Mouse (Mus musculus) lung, adult 2 months (tissue): ENCODE results near the gene Olfr1311. TPM values are rescaled to one million over a fixed set of nuclear protein-coding genes. Genes with fewer than 3 reads are reported as not detected.
"Not testable (repeated sequence)": the region's sequence is repeated elsewhere in the genome, so short reads cannot be mapped to it uniquely, and the experiment has no call there.

Source experiments
- DNase-seq: peaks from one replicate; pipeline ENCODE4 v3.0.0; 2022
- H3K4me1 ChIP-seq: fragments of 200-500 bp; 2 replicates; pipeline ENCODE4 v1.6.1; 2011; ENCODE audit warnings: low read length; ENCODE audit not compliant: control insufficient read depth, insufficient read depth
- H3K4me3 ChIP-seq: fragments of 200-500 bp; replicated peaks from 2 replicates; pipeline ENCODE3; 2011; ENCODE audit warnings: low read depth, mild to moderate bottlenecking, control low read depth, low read length; ENCODE audit errors: extremely low read depth
- CTCF ChIP-seq: fragments of 200-500 bp; IDR thresholded peaks from 2 replicates; pipeline ENCODE4 v1.5.1; 2011; ENCODE audit warnings: mild to moderate bottlenecking, low read length, control low read depth; ENCODE audit not compliant: insufficient read depth
- POLR2A ChIP-seq: fragments of 200-500 bp; IDR thresholded peaks from 2 replicates; pipeline ENCODE4 v1.6.1; 2011; ENCODE audit warnings: low read depth, mild to moderate bottlenecking, control low read depth, low read length, borderline replicate concordance; ENCODE audit errors: extremely low read depth
- WGBS: fragments of 180-500 bp; shearing (Covaris S2); methylation state at CpG from one replicate; pipeline ENCODE4 v1.1.7; 2018; 5-methylcytosine and 5-hydroxymethylcytosine counted together
- polyA plus RNA-seq: library from polyadenylated mRNA; depleted of rRNA; stranded (reverse); fragments of >200 nt; gene quantifications from 2 replicates; pipeline ENCODE4 v1.2.3, GENCODE M21; 2012; rRNA removed

Gene Olfr1311
- polyA plus RNA-seq = not detected in 2 replicates

DNA sequence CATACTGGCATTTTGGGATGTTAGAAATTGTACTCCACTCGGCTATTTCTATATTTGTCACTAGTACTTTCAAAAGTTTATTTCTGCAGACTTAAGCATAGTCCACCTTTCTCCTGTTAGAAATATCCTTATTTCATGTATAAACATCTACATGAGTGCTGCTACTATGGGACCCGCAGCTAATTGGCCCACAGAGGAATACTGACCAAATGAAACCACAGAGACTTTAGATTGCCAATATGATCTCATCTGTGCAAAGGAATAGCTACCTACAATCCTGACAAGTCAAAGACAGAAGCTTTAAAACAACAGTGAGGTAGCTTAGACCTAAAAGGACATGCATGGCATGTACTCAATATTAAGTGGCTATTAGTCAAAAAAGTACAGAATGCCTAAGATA lies at the start of gene Olfr1311:
TSS of gene Olfr1311 (minus strand) at position 101 of the 400 bp plus-strand sequence.
- no peak for TF ChIP-seq CTCF
- TF ChIP-seq POLR2A = no peak
- Histone ChIP-seq H3K4me1 (no peaks in the 10 kb centered on the region), H3K4me3 (no peak within 1 kb of the TSS)
- WGBS = 87% methylated on average over 2 of the region's 2 CpGs
- DNase-seq = no peak

DNA sequence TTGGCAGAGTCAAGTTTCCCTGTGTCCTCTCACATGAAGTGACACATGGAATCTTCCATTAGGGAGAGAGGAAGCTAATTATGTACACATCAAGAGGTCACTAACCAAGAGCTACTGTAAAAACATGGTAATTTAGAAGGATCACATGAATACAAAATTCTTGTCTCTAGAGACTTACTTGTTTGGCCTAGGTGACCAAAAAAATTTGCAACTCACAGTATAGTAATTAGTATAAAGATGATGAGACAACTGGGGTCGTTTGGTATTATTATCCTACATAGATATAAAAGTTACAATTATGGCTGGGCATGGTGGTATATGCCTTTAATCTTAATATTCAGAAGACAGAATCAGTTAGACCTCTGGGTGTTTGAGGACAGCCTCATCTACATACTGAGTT lies 25.9 kb upstream of the Olfr1311 start, which contains the start of gene Olfr1312:
TSS of gene Olfr1312 (minus strand) at position 101 of the 400 bp plus-strand sequence.
- TF ChIP-seq CTCF (no peak), POLR2A (no peak)
- DNase-seq = no peak
- Histone ChIP-seq H3K4me1 (no peaks in the 10 kb centered on the region), H3K4me3 (no peak within 1 kb of the TSS)
- WGBS = 18% methylated on average over 1 of the region's 1 CpGs

DNA sequence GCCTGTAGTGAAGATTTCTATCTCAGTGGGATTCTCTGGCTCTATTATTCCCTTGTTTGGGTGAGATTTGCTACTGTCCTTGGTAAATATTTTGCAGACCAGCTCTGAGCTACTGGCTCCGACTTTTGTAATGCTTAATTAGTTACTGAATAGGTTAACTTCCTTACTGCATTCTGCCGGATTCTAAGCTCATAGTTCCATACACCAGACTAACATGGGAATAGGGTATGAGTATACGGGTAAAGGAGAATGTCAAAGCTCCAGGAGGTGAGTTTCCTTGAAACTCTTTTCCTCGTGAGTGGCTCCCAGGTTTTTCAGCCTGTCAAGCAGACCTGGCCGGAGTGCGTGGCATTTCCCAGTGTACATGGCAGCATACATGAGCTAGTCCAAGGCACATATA lies 2.8 kb upstream of the Olfr1311 start:
- WGBS = 39% methylated on average over 6 of the region's 6 CpGs
- not testable (repeated sequence) for H3K4me1 ChIP-seq, H3K4me3 ChIP-seq, DNase-seq

DNA sequence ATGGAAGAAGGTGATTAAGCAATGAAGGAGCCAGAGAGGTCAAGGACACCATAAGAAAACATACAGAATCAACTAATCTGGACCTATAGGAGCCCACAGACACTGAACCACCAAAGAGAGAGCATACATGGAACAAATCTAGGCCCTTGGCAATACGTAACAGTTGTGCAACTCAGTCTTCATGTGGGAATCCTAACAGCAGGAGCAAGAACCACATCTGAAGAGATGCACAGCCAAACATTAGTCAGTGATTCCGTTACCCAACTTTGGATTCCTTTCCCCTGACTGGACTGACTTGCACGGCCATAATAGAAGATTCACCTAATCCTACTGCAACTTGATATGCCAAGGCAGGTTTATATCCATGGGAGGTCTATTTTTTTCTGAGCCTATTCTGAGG lies 9.3 kb downstream of the Olfr1311 start:
- DNase-seq = no peak
- no peak for TF ChIP-seq CTCF
- TF ChIP-seq POLR2A = no peak
- 76% methylated on average over 3 of the region's 3 CpGs for WGBS
- Histone ChIP-seq H3K4me3 (no peak overlapping the region), H3K4me1 (no peaks in the 10 kb centered on the region)

DNA sequence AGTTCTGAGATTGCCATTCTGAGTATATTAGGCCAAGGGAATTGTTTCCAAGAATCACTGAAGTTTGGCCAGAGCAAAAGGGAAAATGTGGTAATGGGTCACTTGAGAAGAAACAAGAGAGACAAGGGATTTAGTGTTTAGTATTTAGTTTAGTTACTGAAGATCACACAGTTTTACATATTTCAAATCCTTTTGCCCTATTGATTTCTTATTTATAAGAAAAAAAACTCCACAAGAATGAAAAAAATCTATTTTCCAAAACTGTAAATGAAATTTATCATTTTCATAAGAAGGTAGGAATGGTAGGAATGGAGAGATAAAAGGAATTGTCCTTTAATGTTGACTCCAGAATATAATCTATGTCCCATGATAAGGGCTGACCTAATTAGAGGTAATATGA lies 11.6 kb downstream of the Olfr1311 start, which contains the start of gene Olfr1310:
TSS of gene Olfr1310 (minus strand) at position 101 of the 400 bp plus-strand sequence.
- Histone ChIP-seq H3K4me1 (no peaks in the 10 kb centered on the region), H3K4me3 (no peak within 1 kb of the TSS)
- TF ChIP-seq POLR2A (no peak), CTCF (no peak)
- no peak for DNase-seq

DNA sequence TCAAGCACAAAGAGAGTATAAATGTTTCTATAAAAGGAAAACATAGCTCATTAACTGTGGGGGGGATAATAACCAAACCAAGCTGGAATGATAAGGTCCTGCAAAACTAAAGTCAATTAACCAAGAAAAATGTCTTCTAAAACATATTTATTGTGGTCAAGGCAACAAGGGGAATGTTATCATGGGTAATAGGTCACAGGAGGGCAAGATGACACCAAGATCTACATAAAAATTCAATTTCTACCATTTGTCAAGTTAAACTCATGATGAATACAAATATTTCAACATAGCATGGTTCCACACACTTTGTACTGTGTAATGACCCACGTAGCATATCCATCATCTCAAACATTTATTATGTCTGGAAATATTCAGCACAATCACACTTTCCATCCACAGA lies 34.0 kb downstream of the Olfr1311 start, which contains the start of gene Olfr1309:
TSS of gene Olfr1309 (minus strand) at position 101 of the 400 bp plus-strand sequence.
- WGBS = 35% methylated on average over 1 of the region's 1 CpGs
- no peak for TF ChIP-seq POLR2A
- TF ChIP-seq CTCF = no peak
- H3K4me1 ChIP-seq = no peaks in the 10 kb centered on the region
- no peak within 1 kb of the TSS for H3K4me3 ChIP-seq
- no peak for DNase-seq

Other genes with a start within 250 kb of the Olfr1311 start
- gene Olfr1302, start 247.0 kb downstream of the Olfr1311 start, polyA plus RNA-seq = not detected in 2 replicates
- gene Olfr1303, start 204.1 kb downstream of the Olfr1311 start, polyA plus RNA-seq = not detected in 2 replicates
- gene Olfr1305, start 147.3 kb downstream of the Olfr1311 start, polyA plus RNA-seq = not detected in 2 replicates
- gene Olfr1306, start 108.1 kb downstream of the Olfr1311 start, polyA plus RNA-seq = not detected in 2 replicates
- not detected in 2 replicates for gene Olfr1307, start 75.0 kb downstream of the Olfr1311 start, polyA plus RNA-seq
- gene Olfr1308, start 59.5 kb downstream of the Olfr1311 start, polyA plus RNA-seq = not detected in 2 replicates
- gene Olfr1309, start 34.1 kb downstream of the Olfr1311 start, polyA plus RNA-seq = not detected in 2 replicates
- not detected in 2 replicates for gene Olfr1310, start 11.7 kb downstream of the Olfr1311 start, polyA plus RNA-seq
- gene Olfr1312, start 25.8 kb upstream of the Olfr1311 start, polyA plus RNA-seq = not detected in 2 replicates
- gene Olfr1313, start 53.4 kb upstream of the Olfr1311 start, polyA plus RNA-seq = not detected in 2 replicates
- gene Olfr1314, start 72.4 kb upstream of the Olfr1311 start, polyA plus RNA-seq = not detected in 2 replicates
- not detected in 2 replicates for gene Olfr1315-ps1, start 91.0 kb upstream of the Olfr1311 start, polyA plus RNA-seq
- gene Olfr1316, start 110.6 kb upstream of the Olfr1311 start, polyA plus RNA-seq = not detected in 2 replicates
- not detected in 2 replicates for gene Olfr1317, start 115.9 kb upstream of the Olfr1311 start, polyA plus RNA-seq
- gene Olfr1318, start 129.8 kb upstream of the Olfr1311 start, polyA plus RNA-seq = not detected in 2 replicates
- gene Lpcat4, start 215.1 kb upstream of the Olfr1311 start, polyA plus RNA-seq = 48.6 and 50.9 TPM in 2 replicates
- not detected in 2 replicates for gene Nutm1, start 234.9 kb upstream of the Olfr1311 start, polyA plus RNA-seq
- gene Nop10, start 237.5 kb upstream of the Olfr1311 start, polyA plus RNA-seq = 40.3 and 50.4 TPM in 2 replicates
- gene Slc12a6, start 241.4 kb upstream of the Olfr1311 start, polyA plus RNA-seq = 34.7 and 49.1 TPM in 2 replicates
- gene Gm21985, start 241.9 kb upstream of the Olfr1311 start, polyA plus RNA-seq = not detected in 2 replicates